Mouse (Mus musculus): ENCODE measurements around the gene Tatdn2.

- TF ChIP-seq CTCF (IDR thresholded peaks at IDR 0.05; ENCODE audit: control insufficient read depth, insufficient read depth, low read length) (no peak), POLR2A (IDR thresholded peaks at IDR 0.05; ENCODE audit: borderline replicate concordance, control insufficient read depth, low read depth, low read length) (no peak)
These were observed 47.3 kb upstream of the Tatdn2 start for GRCm38 (mm10) chr6:113649346-113650196.
